Mouse (Mus musculus) cerebellum, adult 2 months (tissue): ENCODE results near the gene Hoxd13.

ENCODE experiments used
- CTCF ChIP-seq: fragments of 200-500 bp; IDR thresholded peaks from 2 replicates; pipeline ENCODE4 v1.5.1; 2011; ENCODE audit warnings: low read depth, mild to moderate bottlenecking, control low read depth, low read length, moderate library complexity, borderline replicate concordance; ENCODE audit not compliant: insufficient read depth
- POLR2A ChIP-seq: fragments of 200-500 bp; IDR thresholded peaks from 2 replicates; pipeline ENCODE4 v1.6.1; 2011; ENCODE audit warnings: low read length, control low read depth, borderline replicate concordance; ENCODE audit not compliant: insufficient read depth

DNA sequence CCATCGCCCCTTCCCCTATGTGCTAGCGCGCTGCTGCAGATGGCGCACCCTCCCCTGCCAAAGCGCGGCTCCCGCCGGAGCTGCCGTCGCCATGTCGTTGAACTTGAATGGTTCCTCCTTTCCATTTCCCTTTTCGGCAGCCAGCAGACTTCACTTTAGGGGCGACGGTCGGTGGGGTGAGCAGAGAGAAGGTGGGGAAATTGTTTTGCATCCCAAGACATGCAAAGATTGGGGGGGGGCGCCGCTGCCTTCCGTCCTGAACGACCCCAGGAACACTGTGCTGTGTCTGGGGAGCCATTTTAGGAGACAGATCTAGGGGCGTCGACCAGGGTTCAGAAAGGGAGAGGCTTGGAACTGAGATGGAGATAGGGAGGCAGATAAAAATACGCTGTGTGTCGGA, 11.9 kb downstream of the Hoxd13 start:
- TF ChIP-seq CTCF (no peak), POLR2A (no peak)
